Mouse (Mus musculus) CH12.LX (cell line): Measurements from ENCODE around the gene Rpp14. TPM values are rescaled to one million over a fixed set of nuclear protein-coding genes. Genes with fewer than 3 reads are reported as not detected.

Experiments used
- DNase-seq: peaks from one replicate; pipeline ENCODE4 v3.0.0-alpha.2; 2013; ENCODE audit errors: extremely low read depth
- H3K27ac ChIP-seq: 2 replicates; pipeline ENCODE4 v1.5.1; 2012; ENCODE audit warnings: low read depth, mild to moderate bottlenecking, control low read depth, moderate library complexity; ENCODE audit not compliant: insufficient read depth
- H3K27me3 ChIP-seq: replicated peaks from 2 replicates; pipeline ENCODE3; 2012; ENCODE audit warnings: inconsistent platforms
- H3K36me3 ChIP-seq, 2 experiments: replicated peaks in 1 of 2; 2 replicates each; pipeline versions ENCODE3 to v1.6.1; 2012; ENCODE audit warnings: inconsistent platforms in 1 of 2, low read length in 1 of 2, mild to moderate bottlenecking in 1 of 2, mixed read lengths in 1 of 2, moderate library complexity in 1 of 2; ENCODE audit not compliant: control insufficient read depth in 1 of 2, insufficient read depth in 1 of 2
- H3K4me1 ChIP-seq, 2 experiments: 2 replicates each; pipeline ENCODE4 v1.6.1; 2012; ENCODE audit warnings: inconsistent platforms in 1 of 2, moderate library complexity in 1 of 2; ENCODE audit not compliant: insufficient read depth in 2 of 2, control insufficient read depth in 1 of 2
- H3K4me2 ChIP-seq: 2 replicates; pipeline ENCODE4 v1.6.1; 2012; ENCODE audit warnings: low read depth, mild to moderate bottlenecking, control low read depth; ENCODE audit not compliant: poor library complexity, insufficient read depth, severe bottlenecking
- H3K4me3 ChIP-seq, 3 experiments: fragments of 150-350 bp in 1 of 3; sonication (generic) in 1 of 3; replicated peaks in 1 of 3; 2 replicates each; pipeline versions ENCODE3 to v1.5.1; 2011 to 2012; ENCODE audit warnings: low read depth in 2 of 3, low read length in 2 of 3, mild to moderate bottlenecking in 2 of 3, moderate library complexity in 2 of 3, control low read depth in 1 of 3, improper control_type of control experiment in 1 of 3, inconsistent platforms in 1 of 3, mixed read lengths in 1 of 3; ENCODE audit not compliant: poor library complexity in 1 of 3
- H3K79me2 ChIP-seq: replicated peaks from 2 replicates; pipeline ENCODE4 v1.6.1; 2012; ENCODE audit warnings: mild to moderate bottlenecking, moderate library complexity; ENCODE audit not compliant: control insufficient read depth, poor library complexity, insufficient read depth, severe bottlenecking; ENCODE audit errors: extremely low read depth
- H3K9ac ChIP-seq: 2 replicates; pipeline ENCODE4 v1.6.1; 2012; ENCODE audit warnings: low read depth, mild to moderate bottlenecking, control low read depth, moderate library complexity; ENCODE audit not compliant: insufficient read depth
- H3K9me3 ChIP-seq: replicated peaks from 2 replicates; pipeline ENCODE3; 2012; ENCODE audit warnings: low read length, inconsistent platforms, mixed read lengths
- BHLHE40 ChIP-seq: IDR thresholded peaks from 2 replicates; pipeline ENCODE4 v1.6.1; 2011; ENCODE audit warnings: mild to moderate bottlenecking, low read depth, low read length, improper control_type of control experiment
- CHD2 ChIP-seq: IDR thresholded peaks from 2 replicates; pipeline ENCODE4 v1.6.1; 2011; ENCODE audit warnings: low read length, improper control_type of control experiment
- E2F4 ChIP-seq: IDR thresholded peaks from 2 replicates; pipeline ENCODE4 v1.6.1; 2011; ENCODE audit warnings: low read depth, low read length, improper control_type of control experiment; ENCODE audit not compliant: insufficient replicate concordance
- ELF1 ChIP-seq: IDR thresholded peaks from 2 replicates; pipeline ENCODE4 v1.6.1; 2014; ENCODE audit warnings: low read depth, mild to moderate bottlenecking, inconsistent platforms, low read length, improper control_type of control experiment
- ETS1 ChIP-seq: conservative IDR thresholded peaks from 2 replicates; pipeline ENCODE4 v1.6.1; 2012; ENCODE audit warnings: low read depth, mild to moderate bottlenecking, inconsistent platforms, low read length, improper control_type of control experiment, moderate library complexity
- GABPA ChIP-seq: IDR thresholded peaks from 2 replicates; pipeline ENCODE4 v1.6.1; 2012; ENCODE audit warnings: low read depth, low read length, improper control_type of control experiment, inconsistent platforms; ENCODE audit not compliant: insufficient replicate concordance
- HCFC1 ChIP-seq: IDR thresholded peaks from 2 replicates; pipeline ENCODE4 v1.6.1; 2012; ENCODE audit warnings: low read depth, mild to moderate bottlenecking, inconsistent platforms, low read length, improper control_type of control experiment
- JUND ChIP-seq: conservative IDR thresholded peaks from 2 replicates; pipeline ENCODE4 v1.6.1; 2011; ENCODE audit warnings: low read depth, low read length, improper control_type of control experiment
- KAT2A ChIP-seq: IDR thresholded peaks from 2 replicates; pipeline ENCODE4 v1.6.1; 2012; ENCODE audit warnings: low read length, improper control_type of control experiment, inconsistent platforms; ENCODE audit not compliant: insufficient replicate concordance
- MAFK ChIP-seq: IDR thresholded peaks from 2 replicates; pipeline ENCODE4 v1.6.1; 2011; ENCODE audit warnings: low read length, improper control_type of control experiment; ENCODE audit not compliant: insufficient replicate concordance
- MAX ChIP-seq: IDR thresholded peaks from 2 replicates; pipeline ENCODE4 v1.6.1; 2011; ENCODE audit warnings: low read length, improper control_type of control experiment
- MAZ ChIP-seq: IDR thresholded peaks from 2 replicates; pipeline ENCODE4 v1.6.1; 2012; ENCODE audit warnings: low read depth, mild to moderate bottlenecking, inconsistent platforms, low read length, improper control_type of control experiment, moderate library complexity
- MEF2A ChIP-seq: IDR thresholded peaks from 2 replicates; pipeline ENCODE4 v1.6.1; 2014; ENCODE audit warnings: low read depth, mild to moderate bottlenecking, inconsistent platforms, low read length, improper control_type of control experiment, borderline replicate concordance
- MXI1 ChIP-seq: IDR thresholded peaks from 2 replicates; pipeline ENCODE4 v1.6.1; 2011; ENCODE audit warnings: mild to moderate bottlenecking, low read depth, low read length, improper control_type of control experiment
- MYC ChIP-seq: IDR thresholded peaks from 2 replicates; pipeline ENCODE4 v1.6.1; 2011; ENCODE audit warnings: low read depth, mild to moderate bottlenecking, improper control_type of control experiment, low read length
- NELFE ChIP-seq: IDR thresholded peaks from 2 replicates; pipeline ENCODE4 v1.6.1; 2011; ENCODE audit warnings: low read depth, low read length, improper control_type of control experiment
- POLR2A ChIP-seq: IDR thresholded peaks from 2 replicates; pipeline ENCODE4 v1.6.1; 2011; ENCODE audit warnings: low read depth, mild to moderate bottlenecking, improper control_type of control experiment, low read length
- POLR2AphosphoS2 ChIP-seq: IDR thresholded peaks from 2 replicates; pipeline ENCODE4 v1.6.1; 2011; ENCODE audit warnings: low read depth, low read length, improper control_type of control experiment
- RAD21 ChIP-seq: IDR thresholded peaks from 2 replicates; pipeline ENCODE4 v1.6.1; 2011; ENCODE audit warnings: low read depth, mild to moderate bottlenecking, low read length, improper control_type of control experiment, moderate library complexity
- SMC3 ChIP-seq: IDR thresholded peaks from 2 replicates; pipeline ENCODE4 v1.6.1; 2011; ENCODE audit warnings: low read depth, low read length, improper control_type of control experiment
- ZC3H11A ChIP-seq: IDR thresholded peaks from 2 replicates; pipeline ENCODE4 v1.6.1; 2012; ENCODE audit warnings: low read depth, mild to moderate bottlenecking, inconsistent platforms, low read length, improper control_type of control experiment
- ZKSCAN1 ChIP-seq: IDR thresholded peaks from 2 replicates; pipeline ENCODE4 v1.6.1; 2012; ENCODE audit warnings: low read depth, inconsistent platforms, low read length, improper control_type of control experiment, borderline replicate concordance
- ZMIZ1 ChIP-seq: IDR thresholded peaks from 2 replicates; pipeline ENCODE4 v1.6.1; 2012; ENCODE audit warnings: low read depth, mild to moderate bottlenecking, inconsistent platforms, low read length, improper control_type of control experiment
- ZNF384 ChIP-seq: IDR thresholded peaks from 2 replicates; pipeline ENCODE4 v1.6.1; 2012; ENCODE audit warnings: low read depth, low read length, improper control_type of control experiment, inconsistent platforms
- dilution Hi-C: fragments of 300-500 bp; cut with MboI; formaldehyde crosslinking; loops from 2 replicates; pipeline ENCODE4 v1.14.3; 2020; ENCODE audit warnings: low sequenced_read_pairs; ENCODE audit not compliant: extremely low pct_unique_long_range_greater_than_20kb, extremely low pct_ligation_motif_present
- in situ Hi-C: fragments of 300-500 bp; cut with MboI; formaldehyde crosslinking; loops from 3 replicates; pipeline ENCODE4 v1.14.3; 2019; ENCODE audit warnings: low sequenced_read_pairs, low pct_ligation_motif_present, low pct_unique_long_range_greater_than_20kb, mixed read lengths
- polyA plus RNA-seq: library from polyadenylated mRNA; unstranded; fragments of >175 nt; gene quantifications from 2 replicates; pipeline ENCODE4 v1.2.1, GENCODE M21; 2012; ENCODE audit warnings: low read depth; ENCODE audit not compliant: insufficient read length
- total RNA-seq, 2 experiments: library from RNA; depleted of rRNA; stranded (reverse); fragments of 300-350 nt in 1 of 2; fragments of >200 nt in 1 of 2; gene quantifications; 2 replicates each; pipeline ENCODE4 v1.2.3; 2012 to 2014

The Rpp14 gene
- total and polyA plus RNA-seq, 3 experiments, result 32.4 to 140 (median 101) TPM

GRCm38 (mm10) chr14:8062076-8062475 lies 18.1 kb upstream of the Rpp14 start (continued):
- TF ChIP-seq ETS1, result peak; percentile 50; the same call in 1 of the 2 replicates
- TF ChIP-seq ELF1, result peak; percentile 63; the same call in 1 of the 2 replicates
- peak; percentile 81 for TF ChIP-seq CHD2
- TF ChIP-seq SMC3, result no peak
- no peak for TF ChIP-seq GABPA
- TF ChIP-seq MXI1, result peak; percentile 76
- no peak for TF ChIP-seq ZNF384
- peak; percentile 41; the same call in 1 of the 2 replicates for TF ChIP-seq POLR2A
- no peak for TF ChIP-seq ZMIZ1
- no peak for TF ChIP-seq ZKSCAN1
- TF ChIP-seq KAT2A, result no peak
- TF ChIP-seq MYC, result no peak
- peak; percentile 72; the same call in 1 of the 2 replicates for TF ChIP-seq MAZ
- no peak for TF ChIP-seq RAD21
- TF ChIP-seq MAFK, result no peak
- TF ChIP-seq NELFE, result no peak
- no peak for TF ChIP-seq POLR2AphosphoS2
- TF ChIP-seq JUND, result no peak
- TF ChIP-seq HCFC1, result 0 out of 2 replicates have a peak, but pooled peaks have one; percentile 35

GRCm38 (mm10) chr14:8062537-8063301 lies 17.4 kb upstream of the Rpp14 start:
- Histone ChIP-seq H3K4me1 (peaks cover 3 to 32% of the 10 kb centered on the region in 2 experiments; a peak in 3 of 4 replicates), H3K9ac (0 out of 2 replicates have a peak overlapping the region, but pooled peaks have one; percentile 1), H3K4me2 (no peak overlapping the region), H3K4me3 (no peak overlapping the region), H3K9me3 (no peaks in the 10 kb centered on the region), H3K79me2 (no peaks in the 10 kb centered on the region), H3K36me3 (no peaks in the 10 kb centered on the region), H3K27me3 (no peaks in the 10 kb centered on the region), H3K27ac (no peak overlapping the region)
- no peak for DNase-seq
- dilution Hi-C loops (no loop called here), in situ Hi-C loops (no loop called here)
- TF ChIP-seq KAT2A (no peak), MAX (no peak), E2F4 (no peak), RAD21 (no peak), MAZ (no peak), MEF2A (0 out of 2 replicates have a peak, but pooled peaks have one; percentile 1), ZC3H11A (no peak), BHLHE40 (no peak)
